In genomic region chr5:53971201-53971600, GRCm38 (mm10) we compare ENCODE assay signal across 15 mouse cellular contexts.
"Had no signal": no experiment of that assay in that cellular context is flagged by ENCODE, and none has a peak within 500 bp of the region (broad histone marks: within the 10 kb centered on the region; RNA-seq: fewer than 3 reads in every experiment).

No protein-coding gene starts in this region.

- H3K4me3 ChIP-seq: limb, embryonic 13.5 days; midbrain, embryonic 10.5 days; midbrain, embryonic 15.5 days; neural tube, embryonic 13.5 days had no signal

- ATAC-seq: intestine, postnatal 0 days; midbrain, embryonic 15.5 days had no signal

- H3K27me3 ChIP-seq: limb, embryonic 13.5 days; midbrain, embryonic 15.5 days; neural tube, embryonic 13.5 days had no signal

- H3K36me3 ChIP-seq: limb, embryonic 13.5 days; midbrain, embryonic 10.5 days; midbrain, embryonic 15.5 days; neural tube, embryonic 13.5 days had no signal

- H3K4me2 ChIP-seq: limb, embryonic 13.5 days; midbrain, embryonic 15.5 days; neural tube, embryonic 13.5 days had no signal

- DNase-seq: kidney, adult 8-10 months; kidney, postnatal 36 days; layer of hippocampus, adult 9-11 months; layer of hippocampus, postnatal 36 days; left cerebral cortex, postnatal 4 days; lung, adult 2 months; right cerebral cortex, postnatal 25 days; thymus, postnatal 4 days had no signal

- H3K9ac ChIP-seq: limb, embryonic 13.5 days; liver, embryonic 14.5 days; midbrain, embryonic 15.5 days; neural tube, embryonic 13.5 days had no signal

- H3K4me1 ChIP-seq: limb, embryonic 13.5 days; midbrain, embryonic 10.5 days; midbrain, embryonic 15.5 days; neural tube, embryonic 13.5 days had no signal

- H3K27ac ChIP-seq: kidney, postnatal 0 days; limb, embryonic 13.5 days; liver, embryonic 14.5 days; midbrain, embryonic 10.5 days; midbrain, embryonic 15.5 days; neural tube, embryonic 13.5 days had no signal

- H3K9me3 ChIP-seq: limb, embryonic 13.5 days; midbrain, embryonic 10.5 days; midbrain, embryonic 15.5 days; neural tube, embryonic 13.5 days had no signal
